Mouse (Mus musculus) neural tube, embryonic 15.5 days (tissue): ENCODE measurements at regions not wholly inside any gene's neighbourhood (a gene's known extent, or its start where the extent isn't known, plus 50 kb on each side); places are given as distances from the start of the nearest gene placed in this dataset.

Experiments used
- ATAC-seq: fragments of 200-750 bp; cut with Nextera tagmentation; 2 replicates; pipeline ENCODE4 v1.8.0; 2017; ENCODE audit warnings: mild to moderate bottlenecking, moderate TSS enrichment, moderate library complexity; ENCODE audit not compliant: low FRiP score
- H3K27ac ChIP-seq: fragments of 300-500 bp; sonication (generic); replicated peaks from 2 replicates; pipeline ENCODE4 v1.5.1; 2015; ENCODE audit warnings: mild to moderate bottlenecking, inconsistent platforms
- H3K27me3 ChIP-seq: fragments of 300-500 bp; sonication (generic); replicated peaks from 2 replicates; pipeline ENCODE4 v1.6.1; 2015; ENCODE audit warnings: inconsistent platforms
- H3K36me3 ChIP-seq: fragments of 300-500 bp; sonication (generic); 2 replicates; pipeline ENCODE4 v1.6.1; 2015; ENCODE audit warnings: inconsistent platforms
- H3K4me1 ChIP-seq: fragments of 300-500 bp; sonication (generic); 2 replicates; pipeline ENCODE4 v1.6.1; 2015; ENCODE audit warnings: inconsistent platforms
- H3K4me2 ChIP-seq: fragments of 300-500 bp; sonication (generic); 2 replicates; pipeline ENCODE4 v1.6.1; 2015; ENCODE audit warnings: inconsistent platforms, mild to moderate bottlenecking, moderate library complexity
- H3K4me3 ChIP-seq: fragments of 300-500 bp; sonication (generic); replicated peaks from 2 replicates; pipeline ENCODE4 v1.5.1; 2015; ENCODE audit warnings: mild to moderate bottlenecking, inconsistent platforms
- H3K9ac ChIP-seq: fragments of 300-500 bp; sonication (generic); replicated peaks from 2 replicates; pipeline ENCODE4 v1.6.1; 2015; ENCODE audit warnings: mild to moderate bottlenecking, inconsistent platforms
- H3K9me3 ChIP-seq: fragments of 300-500 bp; sonication (generic); replicated peaks from 2 replicates; pipeline ENCODE4 v1.6.1; 2016; ENCODE audit warnings: inconsistent platforms
- WGBS: fragments of 180-500 bp; shearing (Covaris S2); methylation state at CpG from one replicate; pipeline ENCODE4 v1.1.7; 2015; ENCODE audit warnings: mixed read lengths; 5-methylcytosine and 5-hydroxymethylcytosine counted together

DNA sequence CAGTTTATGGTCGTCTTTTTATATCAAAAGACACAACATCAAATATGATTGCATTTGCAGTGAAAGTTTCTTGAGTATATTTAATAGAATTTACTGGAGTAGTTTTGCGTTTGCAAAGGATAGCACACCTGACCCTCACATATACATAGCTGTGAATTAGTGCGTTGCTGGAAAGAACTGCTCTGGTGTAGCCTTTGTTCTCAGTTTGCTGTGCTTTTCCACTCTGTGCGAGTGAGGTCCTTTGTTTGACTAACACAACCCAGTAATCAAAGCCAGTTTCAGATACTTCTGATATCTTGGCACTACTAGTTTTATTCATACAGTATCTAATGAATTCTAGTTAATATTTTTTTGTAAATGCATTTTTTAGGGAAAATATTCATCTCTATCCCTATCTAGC is 84.7 kb downstream of the Trim52 start:
- Histone ChIP-seq H3K4me2 (no peak overlapping the region), H3K9ac (no peak overlapping the region), H3K4me3 (no peak overlapping the region), H3K36me3 (no peaks in the 10 kb centered on the region), H3K27ac (no peak overlapping the region), H3K27me3 (no peaks in the 10 kb centered on the region), H3K4me1 (no peaks in the 10 kb centered on the region), H3K9me3 (no peaks in the 10 kb centered on the region)
- WGBS, result 63% methylated on average over 4 of the region's 4 CpGs
- no peak for ATAC-seq

DNA sequence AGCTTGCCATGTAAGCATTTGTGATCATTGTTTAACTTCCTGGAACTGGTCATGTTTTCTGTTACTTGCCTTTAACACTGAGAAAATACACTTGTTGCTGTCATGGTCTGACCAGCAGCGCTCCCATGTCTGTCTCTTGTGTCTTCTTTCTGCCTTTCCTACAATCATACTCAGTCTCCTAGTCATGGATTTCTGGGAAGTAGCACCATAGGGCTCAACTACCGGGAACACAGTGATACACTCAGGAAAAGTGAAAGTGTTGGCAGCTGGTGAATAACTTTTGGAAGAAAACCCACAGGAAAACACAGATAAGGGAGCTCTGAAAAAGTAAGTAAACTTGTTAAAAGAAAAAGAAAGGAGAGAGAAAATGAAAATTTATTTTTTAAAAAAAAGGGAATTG is 87.6 kb downstream of the Trim52 start:
- Histone ChIP-seq H3K9ac (no peak overlapping the region), H3K36me3 (no peaks in the 10 kb centered on the region), H3K9me3 (no peaks in the 10 kb centered on the region), H3K4me2 (no peak overlapping the region), H3K4me3 (no peak overlapping the region), H3K4me1 (no peaks in the 10 kb centered on the region), H3K27ac (no peak overlapping the region), H3K27me3 (no peaks in the 10 kb centered on the region)
- ATAC-seq, result no peak
- 86% methylated on average over 2 of the region's 2 CpGs for WGBS

DNA sequence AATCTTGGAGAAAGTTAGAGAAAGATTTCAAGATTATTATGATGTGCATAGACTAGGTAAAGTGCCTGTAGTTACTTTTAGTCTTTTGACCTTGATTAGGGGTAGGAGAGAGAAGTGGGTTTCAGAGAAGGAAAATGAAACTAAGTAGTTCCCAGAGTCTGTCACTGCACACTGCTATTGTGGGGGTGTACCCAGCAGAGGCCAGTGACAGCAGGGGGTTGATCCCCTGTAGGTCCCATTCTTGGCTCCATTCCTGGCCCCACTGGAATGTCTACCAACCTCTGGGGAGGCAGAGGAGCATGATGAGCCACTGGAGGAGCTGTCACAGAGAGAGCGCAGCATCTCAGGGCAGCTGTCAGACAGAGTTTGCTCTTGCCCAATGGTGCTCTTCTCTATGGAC is 88.1 kb downstream of the Trim52 start:
- H3K4me2 ChIP-seq, result no peak overlapping the region
- no peaks in the 10 kb centered on the region for H3K27me3 ChIP-seq
- WGBS, result 96% methylated on average over 1 of the region's 1 CpGs
- H3K9ac ChIP-seq, result no peak overlapping the region
- H3K27ac ChIP-seq, result no peak overlapping the region
- no peaks in the 10 kb centered on the region for H3K4me1 ChIP-seq
- H3K4me3 ChIP-seq, result no peak overlapping the region
- no peak for ATAC-seq
- no peaks in the 10 kb centered on the region for H3K36me3 ChIP-seq
- no peaks in the 10 kb centered on the region for H3K9me3 ChIP-seq

DNA sequence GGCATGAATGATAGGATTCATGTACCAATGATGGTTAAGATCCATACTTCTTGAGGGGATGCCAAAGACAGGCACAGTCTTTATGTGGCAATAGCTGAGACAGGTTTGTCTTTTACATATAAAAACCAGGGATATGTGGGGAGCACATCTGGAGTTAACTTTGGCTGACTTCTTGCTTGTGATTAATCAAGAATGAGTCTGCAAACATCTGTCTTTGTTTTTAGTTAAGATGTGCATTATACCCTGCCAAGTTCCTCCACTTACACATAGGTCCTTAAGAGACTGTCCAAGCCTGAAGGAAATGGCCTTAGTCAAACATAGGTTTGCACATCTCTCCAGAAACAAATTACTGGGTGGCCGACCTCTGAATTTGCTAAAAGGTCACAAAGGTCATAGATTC is 91.8 kb downstream of the Trim52 start:
- H3K27me3 ChIP-seq, result no peaks in the 10 kb centered on the region
- no peak for ATAC-seq
- no peak overlapping the region for H3K4me2 ChIP-seq
- no peaks in the 10 kb centered on the region for H3K4me1 ChIP-seq
- no peaks in the 10 kb centered on the region for H3K9me3 ChIP-seq
- WGBS, result 84% methylated on average over 1 of the region's 1 CpGs
- no peak overlapping the region for H3K9ac ChIP-seq
- H3K4me3 ChIP-seq, result no peak overlapping the region
- no peaks in the 10 kb centered on the region for H3K36me3 ChIP-seq
- no peak overlapping the region for H3K27ac ChIP-seq

DNA sequence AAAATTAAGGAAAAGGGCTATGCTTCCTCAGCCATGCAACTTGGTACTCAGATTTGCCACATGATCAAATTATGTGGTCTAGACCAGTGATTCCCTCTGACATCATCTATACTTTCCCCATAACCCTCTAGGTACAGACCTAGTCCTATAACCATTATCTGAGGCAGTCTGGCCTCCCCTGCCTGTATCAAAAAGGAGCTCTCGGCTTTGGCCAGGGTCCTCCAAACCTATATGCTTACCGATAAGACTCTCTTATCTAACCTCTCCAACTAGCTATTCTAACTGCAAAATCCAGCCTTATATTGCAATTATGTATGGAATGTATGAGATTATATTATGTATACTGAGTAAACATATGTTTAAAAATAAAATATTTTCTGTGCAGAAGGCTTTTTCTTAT is 93.1 kb downstream of the Trim52 start:
- no peak for ATAC-seq
- no peaks in the 10 kb centered on the region for H3K27me3 ChIP-seq
- no peak overlapping the region for H3K9ac ChIP-seq
- H3K9me3 ChIP-seq, result no peaks in the 10 kb centered on the region
- H3K36me3 ChIP-seq, result no peaks in the 10 kb centered on the region
- H3K4me3 ChIP-seq, result no peak overlapping the region
- 88% methylated on average over 2 of the region's 2 CpGs for WGBS
- no peak overlapping the region for H3K4me2 ChIP-seq
- no peak overlapping the region for H3K27ac ChIP-seq
- no peaks in the 10 kb centered on the region for H3K4me1 ChIP-seq

DNA sequence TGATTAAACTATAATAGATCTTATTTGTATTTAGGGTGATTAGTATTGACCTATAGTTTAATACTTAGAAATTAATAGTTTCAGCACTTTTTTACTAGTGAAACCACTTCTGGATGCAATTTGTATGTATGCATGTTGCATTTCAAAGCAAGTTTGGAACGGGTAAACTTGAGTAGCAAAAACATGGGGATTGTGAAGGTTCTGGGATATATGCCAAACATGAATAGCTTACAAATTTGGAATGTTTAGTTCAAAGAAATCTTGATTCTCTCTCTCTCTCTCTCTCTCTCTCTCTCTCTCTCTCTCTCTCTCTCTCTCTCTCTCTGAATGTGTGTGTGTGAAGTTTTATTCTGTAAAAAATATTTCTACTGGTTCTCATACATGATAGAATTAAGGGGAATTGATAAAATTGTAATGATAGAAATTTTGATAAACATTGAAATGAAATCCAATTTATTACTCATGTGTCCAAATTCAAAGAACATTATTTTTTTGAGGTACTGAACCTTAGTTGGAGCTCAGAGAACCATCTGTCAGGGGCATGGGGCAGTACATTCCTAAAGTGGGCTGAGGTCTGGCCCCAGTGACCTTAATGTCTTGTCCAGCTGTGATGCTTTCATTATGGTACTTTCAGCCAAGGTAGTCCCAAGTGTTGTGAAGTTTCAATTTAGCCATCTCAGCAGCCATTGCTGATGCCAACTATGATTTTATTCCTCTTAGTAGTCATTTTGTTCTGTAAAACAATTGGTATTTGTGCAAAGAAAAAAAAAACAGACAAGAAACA is 93.7 kb downstream of the Trim52 start:
- no peaks in the 10 kb centered on the region for H3K9me3 ChIP-seq
- H3K9ac ChIP-seq, result no peak overlapping the region
- ATAC-seq, result no peak
- H3K36me3 ChIP-seq, result no peaks in the 10 kb centered on the region
- H3K4me2 ChIP-seq, result no peak overlapping the region
- H3K4me3 ChIP-seq, result no peak overlapping the region
- no peaks in the 10 kb centered on the region for H3K4me1 ChIP-seq
- H3K27ac ChIP-seq, result no peak overlapping the region
- no peaks in the 10 kb centered on the region for H3K27me3 ChIP-seq
- 67% methylated on average over 1 of the region's 1 CpGs for WGBS

DNA sequence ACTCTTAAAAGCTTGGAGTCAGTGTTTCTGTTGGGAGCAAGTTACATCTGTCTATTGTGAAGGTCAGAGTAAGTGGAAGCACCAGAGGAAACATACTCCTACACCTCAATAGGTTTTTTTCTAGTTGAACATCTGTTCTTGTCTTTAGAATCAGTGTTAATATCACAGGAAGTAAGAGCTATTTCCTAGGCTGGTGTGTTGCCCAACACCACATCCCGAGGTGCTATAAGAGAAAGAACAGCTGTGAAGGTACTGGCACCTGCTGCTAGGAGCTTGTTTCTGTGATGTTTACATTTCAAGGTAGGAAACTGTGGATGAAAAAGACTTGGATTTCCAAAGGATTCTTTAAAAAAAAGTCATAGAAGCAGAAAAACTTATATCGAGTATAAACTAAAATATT is 105.1 kb downstream of the Trim52 start:
- no peak overlapping the region for H3K4me2 ChIP-seq
- WGBS, result 72% methylated on average over 2 of the region's 2 CpGs
- no peak for ATAC-seq
- no peaks in the 10 kb centered on the region for H3K9me3 ChIP-seq
- no peaks in the 10 kb centered on the region for H3K4me1 ChIP-seq
- H3K4me3 ChIP-seq, result no peak overlapping the region
- H3K9ac ChIP-seq, result no peak overlapping the region
- no peaks in the 10 kb centered on the region for H3K27me3 ChIP-seq
- no peak overlapping the region for H3K27ac ChIP-seq
- no peaks in the 10 kb centered on the region for H3K36me3 ChIP-seq

DNA sequence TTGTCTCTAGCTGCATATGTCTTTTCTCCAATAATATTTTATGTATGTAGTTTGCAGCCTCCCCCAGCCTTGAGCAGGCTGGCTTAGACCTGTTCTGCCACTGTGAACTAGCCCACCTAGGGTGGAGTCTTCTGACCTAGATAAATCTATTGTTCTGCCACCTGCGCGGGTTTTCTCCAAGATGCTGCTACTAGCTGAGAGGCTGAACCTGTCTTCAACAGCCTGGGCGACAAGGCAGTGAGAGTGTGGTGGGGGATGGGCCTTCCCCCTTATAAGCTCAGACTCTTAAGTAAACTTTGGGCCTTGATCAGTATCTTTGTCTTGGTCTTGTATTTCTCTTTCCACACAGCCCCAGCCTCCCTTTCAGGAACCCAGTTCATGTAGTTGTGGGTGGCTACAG is 111.7 kb downstream of the Trim52 start:
- WGBS, result 93% methylated on average over 3 of the region's 3 CpGs
- H3K4me2 ChIP-seq, result no peak overlapping the region
- no peak for ATAC-seq

DNA sequence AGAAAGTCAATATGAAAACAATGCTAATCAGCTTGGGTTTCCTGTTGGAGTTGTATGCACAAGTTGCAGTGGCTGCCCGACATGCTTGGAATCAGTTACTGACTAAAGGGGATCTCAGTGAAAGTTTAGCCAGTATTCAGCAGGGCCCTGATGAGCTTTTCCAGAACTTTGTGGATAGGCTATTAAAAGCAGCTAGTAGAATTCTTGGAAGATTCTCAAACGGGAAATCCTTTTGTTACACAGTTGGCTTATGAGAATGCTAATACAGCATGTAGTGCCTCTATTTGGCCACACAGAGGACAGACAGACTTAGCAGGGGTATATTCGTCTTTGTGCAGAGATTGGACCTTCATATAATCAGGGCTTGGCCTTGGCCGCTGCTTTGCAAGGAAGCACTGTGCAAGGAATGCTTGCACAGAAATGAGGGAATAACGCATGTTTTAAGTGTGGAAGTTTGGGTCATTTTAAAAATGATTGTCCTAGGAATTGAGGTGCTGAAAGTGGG is 113.3 kb downstream of the Trim52 start:
- Histone ChIP-seq H3K9me3 (no peaks in the 10 kb centered on the region), H3K4me1 (no peaks in the 10 kb centered on the region), H3K9ac (no peak overlapping the region), H3K27ac (no peak overlapping the region), H3K27me3 (no peaks in the 10 kb centered on the region), H3K4me3 (no peak overlapping the region), H3K36me3 (no peaks in the 10 kb centered on the region), H3K4me2 (no peak overlapping the region)
- WGBS, result 89% methylated on average over 5 of the region's 5 CpGs
- ATAC-seq, result no peak

More for the DNA sequence above, 111.7 kb downstream of the Trim52 start:
- Histone ChIP-seq H3K27ac (no peak overlapping the region), H3K9me3 (no peaks in the 10 kb centered on the region), H3K9ac (no peak overlapping the region), H3K27me3 (no peaks in the 10 kb centered on the region), H3K4me3 (no peak overlapping the region), H3K36me3 (no peaks in the 10 kb centered on the region), H3K4me1 (no peaks in the 10 kb centered on the region)

DNA sequence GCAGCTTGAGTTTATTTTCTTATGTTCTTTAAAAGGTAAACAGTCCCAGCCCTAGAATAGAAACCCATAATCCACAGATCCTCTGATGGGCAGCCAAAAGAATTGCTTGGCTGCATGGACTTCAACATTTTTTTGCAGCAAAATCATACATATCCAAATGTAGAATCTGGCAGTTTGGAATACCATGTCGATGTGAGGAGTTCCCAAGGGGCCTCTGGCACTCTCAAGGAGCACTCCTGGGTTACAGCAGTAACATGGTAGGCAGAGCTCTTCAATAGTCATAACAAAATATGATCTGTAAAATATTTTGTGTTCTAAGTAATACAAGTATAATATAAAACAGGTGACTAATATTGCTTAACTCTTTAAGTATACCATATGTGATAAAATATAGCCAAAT is 119.4 kb downstream of the Trim52 start:
- Histone ChIP-seq H3K27ac (no peak overlapping the region), H3K27me3 (no peaks in the 10 kb centered on the region), H3K36me3 (no peaks in the 10 kb centered on the region), H3K9ac (no peak overlapping the region), H3K9me3 (no peaks in the 10 kb centered on the region), H3K4me3 (no peak overlapping the region), H3K4me1 (no peaks in the 10 kb centered on the region), H3K4me2 (no peak overlapping the region)
- 69% methylated on average over 1 of the region's 1 CpGs for WGBS
- ATAC-seq, result no peak

DNA sequence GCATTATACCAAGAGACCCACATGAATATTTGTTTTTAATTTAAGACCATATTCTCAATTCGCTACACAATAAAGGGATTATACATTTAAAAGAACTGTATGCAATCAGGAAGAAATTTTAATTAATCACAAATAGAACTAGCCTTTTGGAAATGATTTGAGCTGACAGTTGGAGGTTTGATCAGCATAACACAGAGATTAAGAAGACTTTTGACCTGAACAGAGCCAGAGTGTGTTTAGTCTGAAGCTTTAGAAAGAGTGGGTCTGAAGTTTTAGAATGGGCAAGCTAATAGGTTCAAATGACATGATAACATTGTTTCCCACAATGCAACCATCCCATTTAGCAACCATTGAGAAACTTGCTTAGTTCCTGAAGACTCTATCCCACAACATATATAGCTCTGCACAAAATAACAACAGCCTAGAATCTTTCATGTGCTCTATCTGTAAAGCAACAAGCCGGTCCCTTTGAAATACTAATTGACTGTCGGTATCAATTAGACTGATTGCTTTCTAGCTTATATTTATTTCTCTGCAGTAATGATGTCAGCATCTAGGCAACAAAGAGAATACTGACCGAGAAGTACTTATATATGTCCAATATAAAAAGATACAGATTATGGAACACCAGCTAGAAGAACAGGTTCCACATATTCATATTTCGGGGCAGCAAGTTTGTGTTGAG is 135.9 kb downstream of the Trim52 start:
- whole genome bisulfite sequencing, result 92% methylated on average over 5 of the region's 5 CpGs
- H3K36me3 ChIP-seq, result no peaks in the 10 kb centered on the region
- H3K4me2 ChIP-seq, result no peak overlapping the region

DNA sequence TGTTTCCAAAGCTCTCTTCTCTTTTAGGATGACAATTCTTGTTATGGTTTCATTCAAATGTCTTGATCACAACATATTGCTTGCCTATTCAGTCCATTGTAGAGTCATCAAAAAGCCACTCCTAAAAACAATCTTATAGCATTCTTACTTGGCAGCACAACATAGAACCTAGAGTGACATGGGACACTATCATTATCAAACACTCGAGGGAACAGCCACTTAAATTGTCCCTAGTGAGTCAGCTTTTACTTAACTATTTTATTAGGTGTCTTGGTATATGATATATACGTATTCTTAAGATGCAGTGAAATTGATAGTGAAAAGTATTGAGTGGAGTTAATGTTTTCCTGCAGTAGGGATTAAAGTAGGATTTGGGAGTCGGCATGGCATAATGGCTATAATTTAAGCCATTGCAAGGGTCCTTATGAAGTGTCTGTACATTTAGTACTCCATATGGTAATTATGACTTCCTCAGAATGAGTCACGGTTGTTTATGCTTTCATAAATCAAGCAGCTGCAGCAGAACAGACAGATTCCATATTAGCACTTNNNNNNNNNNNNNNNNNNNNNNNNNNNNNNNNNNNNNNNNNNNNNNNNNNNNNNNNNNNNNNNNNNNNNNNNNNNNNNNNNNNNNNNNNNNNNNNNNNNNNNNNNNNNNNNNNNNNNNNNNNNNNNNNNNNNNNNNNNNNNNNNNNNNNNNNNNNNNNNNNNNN is 153.6 kb downstream of the Trim52 start:
- H3K4me2 ChIP-seq, result no peak overlapping the region
- H3K4me3 ChIP-seq, result no peak overlapping the region
- no peaks in the 10 kb centered on the region; the same call in 1 of the 2 replicates for H3K9me3 ChIP-seq
- H3K4me1 ChIP-seq, result no peaks in the 10 kb centered on the region
- WGBS, result 63% methylated on average over 4 of the region's 4 CpGs
- no peak for ATAC-seq
- no peaks in the 10 kb centered on the region for H3K27me3 ChIP-seq
- H3K9ac ChIP-seq, result no peak overlapping the region
- H3K27ac ChIP-seq, result no peak overlapping the region
- H3K36me3 ChIP-seq, result no peaks in the 10 kb centered on the region

More for the DNA sequence above, 135.9 kb downstream of the Trim52 start:
- Histone ChIP-seq H3K27me3 (no peaks in the 10 kb centered on the region), H3K27ac (no peak overlapping the region), H3K4me3 (no peak overlapping the region), H3K9me3 (no peaks in the 10 kb centered on the region), H3K4me1 (no peaks in the 10 kb centered on the region), H3K9ac (no peak overlapping the region)
- no peak for ATAC-seq
